Mouse (Mus musculus) left cerebral cortex, adult 9 months (tissue): ENCODE data around the gene Lrp10.

Experiments used
- DNase-seq, 2 experiments: peaks; one replicate each; pipeline ENCODE4 v3.0.0; 2022; ENCODE audit warnings: low spot score in 2 of 2

Lrp10 gene

GRCm38 (mm10) chr14:54433941-54434531, 29.9 kb upstream of the Lrp10 start:
- no peak for DNase-seq

GRCm38 (mm10) chr14:54435194-54435918, 28.6 kb upstream of the Lrp10 start:
- DNase-seq, result no peak

GRCm38 (mm10) chr14:54439155-54439554, 24.8 kb upstream of the Lrp10 start:
- no peak for DNase-seq

- no peak for DNase-seq
Measured at GRCm38 (mm10) chr14:54439610-54440009, 24.3 kb upstream of the Lrp10 start.

GRCm38 (mm10) chr14:54440538-54440937, 23.4 kb upstream of the Lrp10 start:
- DNase-seq, result no peak

- DNase-seq, result no peak
Measured at GRCm38 (mm10) chr14:54441365-54441764, 22.6 kb upstream of the Lrp10 start.

GRCm38 (mm10) chr14:54442548-54442947, 21.4 kb upstream of the Lrp10 start:
- DNase-seq, result no peak

- DNase-seq, result no peak
Measured at GRCm38 (mm10) chr14:54443196-54443595, 20.7 kb upstream of the Lrp10 start.

GRCm38 (mm10) chr14:54443712-54444618, 20.0 kb upstream of the Lrp10 start:
- no peak for DNase-seq

GRCm38 (mm10) chr14:54445476-54445875, 18.5 kb upstream of the Lrp10 start:
- DNase-seq, result no peak

- no peak for DNase-seq
Measured at GRCm38 (mm10) chr14:54453566-54453965, 10.4 kb upstream of the Lrp10 start.

- DNase-seq, result no peak
Measured at GRCm38 (mm10) chr14:54454669-54455528, 9.0 kb upstream of the Lrp10 start.

- DNase-seq, result no peak
Measured at GRCm38 (mm10) chr14:54457907-54458569, 5.9 kb upstream of the Lrp10 start.

GRCm38 (mm10) chr14:54462146-54462545, 1.8 kb upstream of the Lrp10 start:
- DNase-seq, result no peak

GRCm38 (mm10) chr14:54463108-54463958, 604 bp upstream of the Lrp10 start:
- no peak for DNase-seq

- DNase-seq, result peak in 1 of 2 experiments; percentile 40
Measured at GRCm38 (mm10) chr14:54464293-54465005, 512 bp downstream of the Lrp10 start.

- no peak for DNase-seq
Measured at GRCm38 (mm10) chr14:54471467-54471866, 7.5 kb downstream of the Lrp10 start.

- DNase-seq, result no peak
Measured at GRCm38 (mm10) chr14:54472671-54473070, 8.7 kb downstream of the Lrp10 start.

- DNase-seq, result no peak
Measured at GRCm38 (mm10) chr14:54474744-54475143, 10.8 kb downstream of the Lrp10 start.
